Mouse (Mus musculus): ENCODE results near the gene Satb1. TPM values are rescaled to one million over a fixed set of nuclear protein-coding genes. Genes with fewer than 3 reads are reported as not detected.

Gene Satb1
- polyA plus RNA-seq, 1 experiment from 2014 or later: 20.3 TPM

- ATAC-seq (ENCODE audit: insufficient number of reproducible peaks, insufficient read depth, low FRiP score, low TSS enrichment): no peak
These were observed 42.6 kb downstream of the Satb1 start for GRCm38 (mm10) chr17:51790387-51791060.

GRCm38 (mm10) chr17:51789777-51790176, 43.3 kb downstream of the Satb1 start:
- ATAC-seq (ENCODE audit: insufficient number of reproducible peaks, insufficient read depth, low FRiP score, low TSS enrichment): no peak
- H3K4me1 ChIP-seq: peaks cover 8% of the 10 kb centered on the region; the same call in 1 of the 2 replicates
- no peak overlapping the region for H3K27ac ChIP-seq
- H3K9ac ChIP-seq: no peak overlapping the region
- H3K4me3 ChIP-seq: no peak overlapping the region
- H3K9me3 ChIP-seq: no peaks in the 10 kb centered on the region
- no peaks in the 10 kb centered on the region for H3K36me3 ChIP-seq
- 60% methylated on average over 6 of the region's 6 CpGs for WGBS
- H3K27me3 ChIP-seq: no peaks in the 10 kb centered on the region
- H3K4me2 ChIP-seq (replicated peaks): no peak overlapping the region

More at GRCm38 (mm10) chr17:51790387-51791060, 42.6 kb downstream of the Satb1 start:
- Histone ChIP-seq H3K36me3 (no peaks in the 10 kb centered on the region), H3K27me3 (no peaks in the 10 kb centered on the region), H3K4me2 (replicated peaks) (peak overlapping the region; percentile 16; the same call in 1 of the 2 replicates), H3K27ac (no peak overlapping the region), H3K9ac (no peak overlapping the region), H3K4me3 (no peak overlapping the region), H3K9me3 (no peaks in the 10 kb centered on the region), H3K4me1 (peaks cover 8% of the 10 kb centered on the region; the same call in 1 of the 2 replicates)
- 22% methylated on average over 8 of the region's 8 CpGs for WGBS

- Histone ChIP-seq H3K36me3 (no peaks in the 10 kb centered on the region), H3K4me1 (peaks cover 8% of the 10 kb centered on the region; the same call in 1 of the 2 replicates), H3K9ac (no peak overlapping the region), H3K9me3 (no peaks in the 10 kb centered on the region), H3K4me2 (replicated peaks) (no peak overlapping the region), H3K4me3 (no peak overlapping the region), H3K27me3 (no peaks in the 10 kb centered on the region), H3K27ac (no peak overlapping the region)
- ATAC-seq (ENCODE audit: insufficient number of reproducible peaks, insufficient read depth, low FRiP score, low TSS enrichment): no peak
- 94% methylated on average over 4 of the region's 4 CpGs for WGBS
These were observed 44.0 kb downstream of the Satb1 start for GRCm38 (mm10) chr17:51789098-51789497.

GRCm38 (mm10) chr17:51787955-51788354, 45.1 kb downstream of the Satb1 start:
- H3K4me1 ChIP-seq: peaks cover 6% of the 10 kb centered on the region; the same call in 1 of the 2 replicates
- no peak overlapping the region for H3K4me3 ChIP-seq
- no peak overlapping the region for H3K9ac ChIP-seq
- H3K9me3 ChIP-seq: no peaks in the 10 kb centered on the region
- H3K4me2 ChIP-seq (replicated peaks): no peak overlapping the region
- ATAC-seq (ENCODE audit: insufficient number of reproducible peaks, insufficient read depth, low FRiP score, low TSS enrichment): no peak
- H3K27me3 ChIP-seq: no peaks in the 10 kb centered on the region
- H3K36me3 ChIP-seq: no peaks in the 10 kb centered on the region
- WGBS: 88% methylated on average over 2 of the region's 2 CpGs
- H3K27ac ChIP-seq: no peak overlapping the region

- WGBS: 69% methylated on average over 2 of the region's 2 CpGs
- ATAC-seq (ENCODE audit: insufficient number of reproducible peaks, insufficient read depth, low FRiP score, low TSS enrichment): no peak
These were observed 47.0 kb downstream of the Satb1 start for GRCm38 (mm10) chr17:51786050-51786449.

GRCm38 (mm10) chr17:51784935-51785334, 48.2 kb downstream of the Satb1 start:
- Histone ChIP-seq H3K4me3 (no peak overlapping the region), H3K4me1 (peaks cover 3% of the 10 kb centered on the region; the same call in 1 of the 2 replicates), H3K27me3 (no peaks in the 10 kb centered on the region), H3K36me3 (peaks cover 9% of the 10 kb centered on the region; the same call in 1 of the 2 replicates), H3K27ac (no peak overlapping the region), H3K9ac (no peak overlapping the region), H3K9me3 (no peaks in the 10 kb centered on the region), H3K4me2 (replicated peaks) (no peak overlapping the region)
- no peak for ATAC-seq (ENCODE audit: insufficient number of reproducible peaks, insufficient read depth, low FRiP score, low TSS enrichment)
- 83% methylated on average over 9 of the region's 9 CpGs for WGBS

More at GRCm38 (mm10) chr17:51786050-51786449, 47.0 kb downstream of the Satb1 start:
- Histone ChIP-seq H3K27ac (no peak overlapping the region), H3K9ac (no peak overlapping the region), H3K4me3 (no peak overlapping the region), H3K36me3 (peaks cover 9% of the 10 kb centered on the region; the same call in 1 of the 2 replicates), H3K27me3 (no peaks in the 10 kb centered on the region), H3K4me1 (peaks cover 6% of the 10 kb centered on the region; the same call in 1 of the 2 replicates), H3K9me3 (no peaks in the 10 kb centered on the region), H3K4me2 (replicated peaks) (no peak overlapping the region)

- no peaks in the 10 kb centered on the region for H3K9me3 ChIP-seq
- H3K27me3 ChIP-seq: no peaks in the 10 kb centered on the region
- no peak for ATAC-seq (ENCODE audit: insufficient number of reproducible peaks, insufficient read depth, low FRiP score, low TSS enrichment)
- H3K4me1 ChIP-seq: no peaks in the 10 kb centered on the region
- H3K36me3 ChIP-seq: peaks cover 9% of the 10 kb centered on the region; the same call in 1 of the 2 replicates
- H3K4me2 ChIP-seq (replicated peaks): no peak overlapping the region
- H3K27ac ChIP-seq: no peak overlapping the region
- no peak overlapping the region for H3K4me3 ChIP-seq
- no peak overlapping the region for H3K9ac ChIP-seq
- 84% methylated on average over 8 of the region's 8 CpGs for WGBS
These were observed 49.4 kb downstream of the Satb1 start for GRCm38 (mm10) chr17:51783591-51784279.

GRCm38 (mm10) chr17:51780036-51780435, 53.1 kb downstream of the Satb1 start:
- 96% methylated on average over 11 of the region's 11 CpGs for WGBS
- Histone ChIP-seq H3K4me3 (no peak overlapping the region), H3K9me3 (no peaks in the 10 kb centered on the region), H3K4me1 (peaks cover 4% of the 10 kb centered on the region; the same call in 1 of the 2 replicates), H3K36me3 (peaks cover 9% of the 10 kb centered on the region; the same call in 1 of the 2 replicates), H3K27ac (no peak overlapping the region), H3K27me3 (no peaks in the 10 kb centered on the region), H3K9ac (no peak overlapping the region), H3K4me2 (replicated peaks) (no peak overlapping the region)
- no peak for ATAC-seq (ENCODE audit: insufficient number of reproducible peaks, insufficient read depth, low FRiP score, low TSS enrichment)

- no peak overlapping the region for H3K9ac ChIP-seq
- H3K4me3 ChIP-seq: no peak overlapping the region
- H3K27ac ChIP-seq: no peak overlapping the region
- H3K27me3 ChIP-seq: no peaks in the 10 kb centered on the region
- no peaks in the 10 kb centered on the region for H3K9me3 ChIP-seq
- H3K4me2 ChIP-seq (replicated peaks): no peak overlapping the region
- no peak for ATAC-seq (ENCODE audit: insufficient number of reproducible peaks, insufficient read depth, low FRiP score, low TSS enrichment)
- H3K36me3 ChIP-seq: peaks cover 9% of the 10 kb centered on the region; the same call in 1 of the 2 replicates
- peaks cover 4% of the 10 kb centered on the region; the same call in 1 of the 2 replicates for H3K4me1 ChIP-seq
- WGBS: 64% methylated on average over 2 of the region's 2 CpGs
These were observed 54.1 kb downstream of the Satb1 start for GRCm38 (mm10) chr17:51778961-51779360.

- no peak overlapping the region for H3K4me3 ChIP-seq
- peaks cover 9% of the 10 kb centered on the region; the same call in 1 of the 2 replicates for H3K36me3 ChIP-seq
- H3K9ac ChIP-seq: no peak overlapping the region
- no peaks in the 10 kb centered on the region for H3K9me3 ChIP-seq
- ATAC-seq (ENCODE audit: insufficient number of reproducible peaks, insufficient read depth, low FRiP score, low TSS enrichment): no peak
- no peak overlapping the region for H3K27ac ChIP-seq
- H3K27me3 ChIP-seq: no peaks in the 10 kb centered on the region
- H3K4me2 ChIP-seq (replicated peaks): no peak overlapping the region
- H3K4me1 ChIP-seq: peaks cover 4% of the 10 kb centered on the region; the same call in 1 of the 2 replicates
- 64% methylated on average over 1 of the region's 1 CpGs for WGBS
These were observed 55.3 kb downstream of the Satb1 start for GRCm38 (mm10) chr17:51777813-51778212.

GRCm38 (mm10) chr17:51775070-51775881, 57.8 kb downstream of the Satb1 start:
- ATAC-seq (ENCODE audit: insufficient number of reproducible peaks, insufficient read depth, low FRiP score, low TSS enrichment): peak; percentile 64; the same call in 1 of the 2 replicates
- Histone ChIP-seq H3K9ac (no peak overlapping the region), H3K36me3 (no peaks in the 10 kb centered on the region), H3K27me3 (no peaks in the 10 kb centered on the region), H3K4me1 (peaks cover 4% of the 10 kb centered on the region; the same call in 1 of the 2 replicates), H3K27ac (no peak overlapping the region), H3K9me3 (no peaks in the 10 kb centered on the region), H3K4me2 (replicated peaks) (peak overlapping the region; percentile 33), H3K4me3 (no peak overlapping the region)
- WGBS: 52% methylated on average over 18 of the region's 18 CpGs

Data from embryonic facial prominence, embryonic 12.5 days (tissue).